Mouse (Mus musculus) thymus, adult 2 months (tissue): Measurements from ENCODE around the gene Lhx3. TPM values are rescaled to one million over a fixed set of nuclear protein-coding genes. Genes with fewer than 3 reads are reported as not detected.

Experiments used
- DNase-seq: peaks from one replicate; pipeline ENCODE4 v3.0.0; 2021
- H3K27ac ChIP-seq: fragments of 200-500 bp; 2 replicates; pipeline ENCODE4 v1.5.1; 2012; ENCODE audit warnings: low read length, control low read depth; ENCODE audit not compliant: control insufficient read depth, insufficient read depth
- H3K27me3 ChIP-seq: fragments of 200-500 bp; 2 replicates; pipeline ENCODE4 v1.6.1; 2012; ENCODE audit warnings: mild to moderate bottlenecking, low read length, moderate library complexity, mixed read lengths; ENCODE audit not compliant: control insufficient read depth, insufficient read depth
- H3K36me3 ChIP-seq: fragments of 200-500 bp; 2 replicates; pipeline ENCODE4 v1.6.1; 2012; ENCODE audit warnings: mild to moderate bottlenecking, low read length, moderate library complexity; ENCODE audit not compliant: control insufficient read depth, insufficient read depth
- H3K4me1 ChIP-seq: fragments of 200-500 bp; replicated peaks from 2 replicates; pipeline ENCODE4 v1.6.1; 2012; ENCODE audit warnings: low read length; ENCODE audit not compliant: control insufficient read depth, insufficient read depth
- H3K4me3 ChIP-seq: fragments of 200-500 bp; 2 replicates; pipeline ENCODE4 v1.5.1; 2012; ENCODE audit warnings: mild to moderate bottlenecking, low read length, control low read depth, moderate library complexity; ENCODE audit not compliant: control insufficient read depth, insufficient read depth
- CTCF ChIP-seq: fragments of 200-500 bp; IDR thresholded peaks from 2 replicates; pipeline ENCODE4 v1.5.1; 2012; ENCODE audit warnings: mild to moderate bottlenecking, control low read depth, low read length, moderate library complexity, borderline replicate concordance; ENCODE audit not compliant: control insufficient read depth, poor library complexity, insufficient read depth; ENCODE audit errors: extremely low read depth
- POLR2A ChIP-seq: fragments of 200-500 bp; IDR thresholded peaks from 2 replicates; pipeline ENCODE4 v1.6.1; 2012; ENCODE audit warnings: mild to moderate bottlenecking, low read length, control low read depth, moderate library complexity; ENCODE audit not compliant: control insufficient read depth, poor library complexity, insufficient read depth; ENCODE audit errors: extremely low read depth
- WGBS: fragments of 180-500 bp; shearing (Covaris S2); methylation state at CpG from one replicate; pipeline ENCODE4 v1.1.7; 2018; 5-methylcytosine and 5-hydroxymethylcytosine counted together
- polyA plus RNA-seq: library from polyadenylated mRNA; depleted of rRNA; stranded (reverse); fragments of >200 nt; gene quantifications from 2 replicates; pipeline ENCODE4 v1.2.3, GENCODE M21; 2012

The Lhx3 gene
- polyA plus RNA-seq, 1 experiment, result 0.19 TPM

- Histone ChIP-seq H3K4me3 (no peak overlapping the region), H3K27ac (no peak overlapping the region), H3K4me1 (no peaks in the 10 kb centered on the region; the same call in 1 of the 2 replicates), H3K27me3 (no peaks in the 10 kb centered on the region), H3K36me3 (no peaks in the 10 kb centered on the region)
- WGBS, result 67% methylated on average over 3 of the region's 3 CpGs
- no peak for DNase-seq
- TF ChIP-seq POLR2A, result no peak
Measured at GRCm38 (mm10) chr2:26184352-26184751, 23.7 kb downstream of the Lhx3 start.

DNA sequence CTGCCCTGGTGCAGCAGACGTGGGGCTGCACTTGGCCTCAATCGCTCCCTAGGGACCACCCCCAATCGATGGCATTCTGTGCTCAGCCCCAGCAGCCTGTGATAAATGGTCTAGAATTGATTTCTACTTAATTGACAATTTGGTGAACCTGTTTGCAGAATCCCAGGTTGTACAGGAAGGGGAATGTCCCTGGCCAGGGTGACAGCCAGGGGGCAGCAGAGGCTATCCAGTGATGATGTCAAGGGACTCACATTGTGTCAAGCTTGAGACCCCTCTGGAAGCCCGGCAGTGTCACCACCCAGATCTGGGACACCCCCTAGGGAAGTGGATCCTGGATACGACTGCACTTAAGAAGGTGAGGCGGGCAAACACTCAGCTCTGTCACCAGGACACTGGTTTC lies 25.4 kb downstream of the Lhx3 start:
- Histone ChIP-seq H3K36me3 (no peaks in the 10 kb centered on the region), H3K4me3 (no peak overlapping the region), H3K4me1 (no peaks in the 10 kb centered on the region), H3K27ac (no peak overlapping the region), H3K27me3 (no peaks in the 10 kb centered on the region)
- TF ChIP-seq POLR2A, result no peak
- TF ChIP-seq CTCF, result peak; percentile 49; the same call in 1 of the 2 replicates
- WGBS, result 29% methylated on average over 6 of the region's 6 CpGs
- peak; percentile 76 for DNase-seq

GRCm38 (mm10) chr2:26177189-26177588 lies 30.9 kb downstream of the Lhx3 start:
- H3K4me3 ChIP-seq, result no peak overlapping the region
- 76% methylated on average over 2 of the region's 2 CpGs for WGBS
- no peaks in the 10 kb centered on the region for H3K27me3 ChIP-seq
- H3K36me3 ChIP-seq, result no peaks in the 10 kb centered on the region
- H3K27ac ChIP-seq, result no peak overlapping the region
- TF ChIP-seq CTCF, result no peak
- TF ChIP-seq POLR2A, result no peak
- H3K4me1 ChIP-seq, result no peaks in the 10 kb centered on the region
- DNase-seq, result no peak

DNA sequence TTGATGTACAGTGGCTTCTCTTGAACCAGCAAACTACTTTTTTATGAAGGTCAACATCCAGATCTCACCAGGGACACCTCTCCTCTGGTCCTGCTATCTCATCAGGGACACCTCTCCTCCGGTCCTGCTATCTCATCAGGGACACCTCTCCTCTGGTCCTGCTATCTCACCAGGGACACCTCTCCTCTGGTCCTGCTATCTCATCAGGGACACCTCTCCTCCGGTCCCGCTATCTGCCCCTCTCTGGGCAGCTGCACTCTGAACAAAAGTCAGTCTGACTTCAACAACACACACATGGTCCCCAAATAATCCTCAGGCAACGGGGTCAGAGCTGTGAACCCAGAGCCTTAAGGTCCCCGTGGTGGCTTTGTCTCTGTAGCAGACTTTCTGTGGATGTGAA lies 31.4 kb downstream of the Lhx3 start:
- WGBS, result 68% methylated on average over 5 of the region's 5 CpGs
- Histone ChIP-seq H3K4me3 (no peak overlapping the region), H3K27me3 (no peaks in the 10 kb centered on the region), H3K27ac (no peak overlapping the region), H3K4me1 (no peaks in the 10 kb centered on the region), H3K36me3 (no peaks in the 10 kb centered on the region)
- TF ChIP-seq CTCF (no peak), POLR2A (no peak)
- no peak for DNase-seq

DNA sequence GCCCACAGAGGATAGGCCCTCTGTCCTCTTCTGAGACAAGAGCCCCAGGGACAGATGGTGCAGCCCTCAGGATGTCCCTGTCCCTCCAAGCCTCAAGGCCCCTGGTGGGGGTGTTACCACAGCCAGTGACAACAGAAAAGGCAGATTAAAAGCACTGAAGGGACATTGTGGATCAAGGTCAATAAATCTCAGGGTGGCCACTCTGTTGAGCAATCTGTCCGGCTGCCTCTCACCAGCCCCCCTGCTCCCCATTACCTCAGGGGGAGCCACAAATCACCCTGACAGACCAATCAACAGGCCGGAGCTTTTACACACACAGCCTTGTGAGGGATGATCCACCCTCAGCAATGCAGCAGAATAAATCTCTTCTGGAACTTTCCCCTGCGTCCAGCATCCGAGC lies 32.9 kb downstream of the Lhx3 start:
- Histone ChIP-seq H3K36me3 (no peaks in the 10 kb centered on the region), H3K4me3 (no peak overlapping the region), H3K4me1 (no peaks in the 10 kb centered on the region), H3K27ac (no peak overlapping the region), H3K27me3 (no peaks in the 10 kb centered on the region)
- TF ChIP-seq POLR2A (no peak), CTCF (no peak)
- 58% methylated on average over 4 of the region's 4 CpGs for WGBS
- no peak for DNase-seq

- DNase-seq, result no peak
- no peak for TF ChIP-seq CTCF
- no peak for TF ChIP-seq POLR2A
- Histone ChIP-seq H3K4me1 (no peaks in the 10 kb centered on the region), H3K4me3 (no peak overlapping the region), H3K27me3 (no peaks in the 10 kb centered on the region), H3K36me3 (no peaks in the 10 kb centered on the region), H3K27ac (no peak overlapping the region)
- WGBS, result 92% methylated on average over 2 of the region's 2 CpGs
Measured at GRCm38 (mm10) chr2:26172166-26172565, 35.9 kb downstream of the Lhx3 start.

DNA sequence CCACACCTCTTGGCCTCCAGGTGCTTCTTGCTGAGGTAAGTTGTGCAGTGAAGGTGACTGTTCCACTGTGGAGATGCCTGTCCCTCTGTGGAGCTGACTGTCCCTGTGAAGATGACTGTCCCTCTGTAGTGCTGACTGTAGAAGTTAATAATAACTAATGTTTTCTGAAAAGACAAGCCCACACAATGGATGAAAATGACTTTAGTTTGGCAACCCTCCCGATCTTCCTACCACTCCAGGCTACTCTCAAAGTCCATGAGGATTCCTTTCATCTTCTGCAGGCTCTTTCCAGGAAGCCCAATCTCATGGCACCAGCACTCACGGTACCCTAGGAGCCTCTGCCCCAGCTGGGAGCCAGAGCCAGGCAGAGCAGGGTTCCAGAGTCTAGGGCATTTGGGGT lies 37.7 kb downstream of the Lhx3 start:
- no peak for TF ChIP-seq POLR2A
- TF ChIP-seq CTCF, result no peak
- 66% methylated on average over 2 of the region's 2 CpGs for WGBS
- Histone ChIP-seq H3K4me3 (no peak overlapping the region), H3K27me3 (no peaks in the 10 kb centered on the region), H3K4me1 (no peaks in the 10 kb centered on the region), H3K36me3 (no peaks in the 10 kb centered on the region), H3K27ac (no peak overlapping the region)
- DNase-seq, result no peak
